Mouse (Mus musculus) fat pad, adult 2 months (tissue): ENCODE measurements around the gene Tmem41b.
"Not testable (repeated sequence)": the region's sequence is repeated elsewhere in the genome, so short reads cannot be mapped to it uniquely, and the experiment has no call there.

ENCODE experiments used
- DNase-seq: peaks from one replicate; pipeline ENCODE4 v3.0.0-alpha.2; 2011; ENCODE audit warnings: low read depth, low spot score; ENCODE audit errors: extremely low read depth

The Tmem41b gene

DNA sequence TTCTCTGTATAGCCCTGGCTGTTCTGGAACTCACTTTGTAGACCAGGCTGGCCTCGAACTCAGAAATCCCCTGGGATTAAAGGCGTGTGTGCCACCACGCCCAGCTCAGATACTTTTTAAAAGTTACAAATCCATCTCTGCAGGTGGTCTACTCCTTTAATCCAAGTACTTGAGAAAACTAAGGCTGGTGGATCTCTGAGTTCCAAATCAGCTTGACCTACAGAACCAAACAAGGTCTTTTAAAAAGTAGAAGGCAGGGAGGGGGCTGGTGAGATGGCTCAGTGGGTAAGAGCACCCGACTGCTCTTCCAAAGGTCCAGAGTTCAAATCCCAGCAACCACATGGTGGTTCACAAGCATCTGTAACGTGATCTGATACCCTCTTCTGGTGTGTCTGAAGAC is 2.1 kb downstream of the Tmem41b start:
- not testable (repeated sequence) for DNase-seq

- DNase-seq, result not testable (repeated sequence)
These were observed 9.6 kb downstream of the Tmem41b start for GRCm38 (mm10) chr7:109977131-109977530.

DNA sequence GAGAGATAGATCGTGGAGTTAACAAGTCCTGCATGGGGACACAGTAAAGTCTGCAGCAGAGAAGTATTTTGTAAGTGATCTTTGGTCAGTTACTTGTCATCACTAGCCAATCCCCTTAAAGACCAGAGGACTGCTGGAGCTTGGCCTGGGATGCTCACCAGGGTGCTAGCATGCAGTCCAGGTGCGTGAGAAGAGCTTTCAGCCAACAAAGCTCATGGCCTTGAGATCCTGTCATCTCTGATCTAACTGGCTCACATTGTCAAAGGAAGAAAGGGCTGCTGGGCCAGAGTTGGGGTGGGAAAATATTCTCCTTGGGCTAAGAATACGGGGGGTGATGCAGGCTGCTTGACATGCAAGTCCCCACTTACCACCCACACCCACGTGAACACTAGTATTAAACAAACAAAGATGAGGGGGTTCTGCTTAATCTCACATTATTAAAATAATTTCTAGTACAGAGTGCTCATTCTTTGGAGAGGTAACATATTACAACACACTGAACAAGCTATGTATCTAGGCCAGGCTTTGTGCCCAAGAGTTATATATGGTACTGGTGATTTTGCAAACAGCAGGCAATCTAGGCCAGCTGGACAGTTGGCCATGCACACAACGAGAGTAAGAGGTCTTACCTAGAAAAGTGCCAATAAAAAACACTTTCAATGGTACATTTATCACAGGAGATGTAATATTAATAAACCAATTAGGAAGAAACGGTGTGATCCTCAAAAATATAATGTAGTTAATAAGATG is 10.6 kb downstream of the Tmem41b start:
- DNase-seq, result no peak

DNA sequence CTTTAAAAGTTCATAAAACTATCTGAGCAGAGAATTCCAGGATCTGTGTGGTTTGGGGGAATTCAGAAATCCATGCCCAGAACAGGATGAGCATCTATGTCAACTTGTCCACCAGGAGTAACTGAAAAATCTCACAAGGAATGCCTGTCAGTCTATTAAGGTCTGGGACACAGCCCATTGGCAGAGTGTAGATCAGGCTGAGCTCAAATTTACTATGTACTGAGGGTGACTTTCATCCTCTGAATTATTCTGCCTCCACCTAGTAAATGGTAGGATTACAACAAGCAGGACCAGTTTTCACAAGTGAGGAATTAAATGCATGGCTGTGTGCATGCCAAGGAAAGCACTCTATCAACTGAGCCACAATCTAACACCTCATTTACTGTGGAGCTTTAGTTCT is 17.2 kb downstream of the Tmem41b start:
- DNase-seq, result no peak

- no peak for DNase-seq
These were observed 17.7 kb downstream of the Tmem41b start for GRCm38 (mm10) chr7:109968924-109969450.

GRCm38 (mm10) chr7:109967805-109968579 is 18.7 kb downstream of the Tmem41b start:
- DNase-seq, result no peak

DNA sequence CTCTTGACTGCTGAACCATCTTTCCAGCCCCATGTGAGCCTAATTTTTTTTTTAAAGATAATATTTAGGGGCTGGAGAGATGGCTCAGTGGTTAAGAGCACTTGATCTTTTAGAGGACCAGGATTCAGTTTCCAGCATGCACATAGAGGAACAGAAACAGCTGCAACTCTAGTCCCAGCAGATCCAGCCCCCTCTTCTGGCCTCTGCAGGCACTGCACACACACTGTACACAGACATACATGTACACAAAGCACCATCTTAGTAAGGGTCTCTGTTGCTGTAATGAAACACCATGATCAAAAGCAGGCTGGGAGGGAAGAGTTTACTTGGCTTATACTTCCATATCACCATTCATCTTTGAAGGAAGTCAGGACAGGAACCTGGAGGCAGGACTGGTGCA is 21.1 kb downstream of the Tmem41b start:
- DNase-seq, result no peak

DNA sequence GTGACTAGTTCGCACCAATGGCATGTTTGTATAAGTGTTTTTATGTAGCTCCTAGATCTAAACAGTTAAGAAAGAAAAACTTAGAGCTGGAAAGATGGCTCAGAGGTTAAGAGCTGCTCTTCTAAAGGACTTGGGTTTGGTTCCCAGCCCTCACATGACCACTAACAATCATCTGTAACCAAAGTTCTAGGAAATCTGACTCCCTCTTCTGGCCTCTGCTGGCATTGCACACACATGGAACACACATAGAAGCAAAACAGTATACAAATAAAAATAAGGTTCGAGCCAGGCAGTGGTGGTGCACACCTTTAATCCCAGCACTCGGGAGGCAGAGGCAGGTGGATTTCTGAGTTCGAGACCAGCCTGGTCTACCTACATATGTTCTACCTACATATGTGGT is 23.0 kb downstream of the Tmem41b start:
- DNase-seq, result no peak

DNA sequence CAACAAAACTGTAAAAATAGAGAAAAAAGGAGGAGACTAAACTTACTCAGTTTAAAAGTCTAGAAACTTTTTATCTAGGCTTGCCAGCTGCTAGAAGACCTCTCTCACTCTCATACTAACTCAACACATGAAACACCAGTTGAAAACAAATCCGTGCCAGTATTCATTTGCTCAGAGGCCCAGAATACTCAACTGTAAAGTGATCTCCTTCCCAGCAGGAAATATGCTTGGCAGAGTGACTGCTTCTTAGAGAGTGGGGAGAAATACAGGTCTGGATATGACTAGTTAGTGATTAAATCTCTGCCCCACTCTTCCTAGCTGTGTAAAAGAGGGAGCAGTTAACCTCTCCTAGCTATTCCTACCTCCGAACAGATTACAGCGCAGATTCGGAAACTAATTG is 24.1 kb downstream of the Tmem41b start:
- DNase-seq, result no peak

DNA sequence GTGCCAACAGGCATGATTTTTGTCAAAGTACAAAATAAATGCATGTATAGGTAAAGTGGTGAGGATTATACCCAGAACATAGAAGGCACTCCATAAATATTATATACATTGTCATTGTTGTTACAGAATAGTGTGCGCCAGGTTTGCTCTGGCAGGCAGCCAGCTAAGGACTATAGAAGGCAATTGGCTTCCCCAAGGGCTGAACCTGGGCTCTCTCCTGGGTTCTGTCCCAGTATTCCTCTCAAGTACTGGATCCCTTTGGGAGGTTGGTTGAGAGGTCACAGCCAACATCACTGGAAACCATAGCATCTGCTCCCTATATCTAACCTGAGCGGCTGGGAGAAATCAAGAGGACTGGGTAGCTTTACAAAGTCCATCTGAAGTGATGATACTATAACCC is 25.2 kb downstream of the Tmem41b start:
- no peak for DNase-seq

DNA sequence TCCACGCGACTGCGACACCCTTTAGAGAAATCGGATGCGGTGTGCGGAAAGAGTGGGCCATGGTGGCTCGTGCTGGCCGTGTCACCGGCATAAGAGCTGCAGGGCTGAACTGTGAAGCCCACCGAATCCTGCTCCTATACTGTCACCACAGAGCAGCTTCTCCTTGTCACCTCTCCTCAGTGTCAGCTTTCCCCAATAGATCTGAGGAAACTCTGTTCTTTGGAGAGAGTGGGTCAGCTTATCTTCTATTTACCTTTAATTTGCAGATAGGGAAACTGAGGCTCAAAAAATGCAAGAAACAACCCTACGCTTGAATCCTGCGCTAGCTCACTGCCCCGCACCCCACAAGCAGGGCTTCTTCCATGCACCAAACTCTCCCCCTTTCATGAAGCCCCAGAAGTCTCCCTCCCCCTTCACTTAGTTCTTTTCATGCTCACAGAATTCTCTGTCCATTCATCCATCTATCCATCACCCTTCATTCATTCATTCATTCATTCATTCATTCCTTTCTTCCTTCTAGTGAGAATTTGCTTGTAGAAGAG is 26.0 kb downstream of the Tmem41b start:
- DNase-seq, result no peak

- no peak for DNase-seq
These were observed 26.8 kb downstream of the Tmem41b start, which contains the start of gene Dennd5a for GRCm38 (mm10) chr7:109959716-109960612. TSS of gene Dennd5a (minus strand) at chr7:109960470.

GRCm38 (mm10) chr7:109958843-109959715 is 27.6 kb downstream of the Tmem41b start:
- no peak for DNase-seq

- DNase-seq, result no peak
These were observed 28.5 kb downstream of the Tmem41b start for GRCm38 (mm10) chr7:109957996-109958789.

GRCm38 (mm10) chr7:109954622-109955401 is 31.9 kb downstream of the Tmem41b start:
- no peak for DNase-seq

DNA sequence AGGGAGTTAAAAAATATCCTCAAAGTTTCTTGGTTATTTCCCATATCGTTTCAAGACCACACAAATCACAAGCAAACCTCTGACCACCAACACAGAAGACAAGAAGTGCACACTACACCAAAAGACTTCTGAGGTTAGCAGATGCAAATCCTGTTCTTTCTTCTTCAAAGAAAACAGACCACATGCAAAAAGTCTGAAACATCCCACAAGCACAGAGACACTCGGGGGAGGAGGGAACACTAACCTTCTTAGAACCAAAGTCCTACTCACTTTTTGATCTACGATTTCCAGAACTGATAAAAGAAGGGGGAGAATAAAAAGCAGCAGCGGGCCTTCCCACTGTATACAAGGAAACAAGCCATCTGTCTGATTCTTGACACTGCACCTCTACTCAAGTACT is 35.4 kb downstream of the Tmem41b start:
- no peak for DNase-seq

- no peak for DNase-seq
These were observed 42.2 kb downstream of the Tmem41b start for GRCm38 (mm10) chr7:109944421-109945034.

DNA sequence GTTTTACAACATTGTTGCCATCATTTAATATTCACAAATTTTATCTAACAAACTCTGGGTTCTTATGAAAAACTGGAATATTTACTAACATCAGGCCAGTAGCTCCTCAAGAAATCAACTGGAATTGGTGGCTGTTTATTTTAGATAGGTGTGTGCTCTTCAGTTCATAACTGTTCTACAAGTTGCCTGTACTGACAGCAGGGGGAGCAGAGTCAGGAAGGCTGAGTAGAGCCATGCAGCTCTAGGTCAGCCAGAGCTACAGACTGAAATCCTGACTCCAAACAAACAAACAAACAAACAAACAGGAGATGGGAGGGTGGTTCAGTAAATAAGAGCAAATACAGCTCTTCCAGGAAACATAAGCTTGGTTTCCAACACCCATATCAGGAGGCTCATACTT is 57.1 kb downstream of the Tmem41b start:
- no peak for DNase-seq
